Mouse (Mus musculus) gastrocnemius, postnatal 25 days (tissue): Measurements from ENCODE around the gene Gpr61. TPM values are rescaled to one million over a fixed set of nuclear protein-coding genes. Genes with fewer than 3 reads are reported as not detected.

Source experiments
- DNase-seq: peaks from one replicate; pipeline ENCODE4 v3.0.0; 2022
- total RNA-seq, 2 experiments: library from RNA; stranded (reverse); gene quantifications; 1 replicate in 1 of 2; 2 replicates in 1 of 2; pipeline ENCODE4 v1.2.3; 2021

Gpr61 gene
- total RNA-seq, 2 experiments from 2014 or later: not detected

GRCm38 (mm10) chr3:108178756-108179715 lies 24.4 kb upstream of the Gpr61 start:
- DNase-seq: no peak

- DNase-seq: peak; percentile 59
Observed at GRCm38 (mm10) chr3:108174672-108175531, 20.2 kb upstream of the Gpr61 start.

- no peak for DNase-seq
Observed at GRCm38 (mm10) chr3:108169199-108169598, 14.5 kb upstream of the Gpr61 start.

GRCm38 (mm10) chr3:108167499-108167898 lies 12.8 kb upstream of the Gpr61 start:
- DNase-seq: peak; percentile 40

- peak; percentile 77 for DNase-seq
Observed at GRCm38 (mm10) chr3:108166486-108167211, 12.0 kb upstream of the Gpr61 start.

GRCm38 (mm10) chr3:108165532-108166315 lies 11.0 kb upstream of the Gpr61 start:
- peak; percentile 16 for DNase-seq

- DNase-seq: peak; percentile 67
Observed at GRCm38 (mm10) chr3:108164807-108165206, 10.1 kb upstream of the Gpr61 start.

- DNase-seq: no peak
Observed at GRCm38 (mm10) chr3:108164091-108164490, 9.4 kb upstream of the Gpr61 start.

- no peak for DNase-seq
Observed at GRCm38 (mm10) chr3:108158383-108159037, 3.8 kb upstream of the Gpr61 start.

GRCm38 (mm10) chr3:108152290-108152689 lies 2.4 kb downstream of the Gpr61 start:
- no peak for DNase-seq

- peak; percentile 76 for DNase-seq
Observed at GRCm38 (mm10) chr3:108147386-108148235, 7.1 kb downstream of the Gpr61 start.

GRCm38 (mm10) chr3:108146671-108147070 lies 8.0 kb downstream of the Gpr61 start:
- no peak for DNase-seq

GRCm38 (mm10) chr3:108145534-108146445 lies 8.9 kb downstream of the Gpr61 start, which contains the start of gene Gnai3:
Gene Gnai3, minus strand, starts transcription at chr3:108146146.
- peak; percentile 85 for DNase-seq

- DNase-seq: no peak
Observed at GRCm38 (mm10) chr3:108140786-108141185, 13.9 kb downstream of the Gpr61 start.

GRCm38 (mm10) chr3:108139113-108139512 lies 15.6 kb downstream of the Gpr61 start:
- DNase-seq: no peak

- no peak for DNase-seq
Observed at GRCm38 (mm10) chr3:108134701-108135100, 20.0 kb downstream of the Gpr61 start.

- no peak for DNase-seq
Observed at GRCm38 (mm10) chr3:108132484-108132883, 22.2 kb downstream of the Gpr61 start.

GRCm38 (mm10) chr3:108131821-108132220 lies 22.9 kb downstream of the Gpr61 start:
- no peak for DNase-seq
